Mouse (Mus musculus) lung, adult 2 months (tissue): ENCODE measurements around the gene C1qtnf9. TPM values are rescaled to one million over a fixed set of nuclear protein-coding genes. Genes with fewer than 3 reads are reported as not detected.
A peak's percentile ranks its signal among the peaks of the same experiment; 100 is the strongest.

Experiments
- DNase-seq: peaks from one replicate; pipeline ENCODE4 v3.0.0; 2022
- H3K4me1 ChIP-seq: fragments of 200-500 bp; 2 replicates; pipeline ENCODE4 v1.6.1; 2011; ENCODE audit warnings: low read length; ENCODE audit not compliant: control insufficient read depth, insufficient read depth
- H3K4me3 ChIP-seq: fragments of 200-500 bp; replicated peaks from 2 replicates; pipeline ENCODE3; 2011; ENCODE audit warnings: low read depth, mild to moderate bottlenecking, control low read depth, low read length; ENCODE audit errors: extremely low read depth
- CTCF ChIP-seq: fragments of 200-500 bp; IDR thresholded peaks from 2 replicates; pipeline ENCODE4 v1.5.1; 2011; ENCODE audit warnings: mild to moderate bottlenecking, low read length, control low read depth; ENCODE audit not compliant: insufficient read depth
- POLR2A ChIP-seq: fragments of 200-500 bp; IDR thresholded peaks from 2 replicates; pipeline ENCODE4 v1.6.1; 2011; ENCODE audit warnings: low read depth, mild to moderate bottlenecking, control low read depth, low read length, borderline replicate concordance; ENCODE audit errors: extremely low read depth
- WGBS: fragments of 180-500 bp; shearing (Covaris S2); methylation state at CpG from one replicate; pipeline ENCODE4 v1.1.7; 2018; 5-methylcytosine and 5-hydroxymethylcytosine counted together
- polyA plus RNA-seq: library from polyadenylated mRNA; depleted of rRNA; stranded (reverse); fragments of >200 nt; gene quantifications from 2 replicates; pipeline ENCODE4 v1.2.3, GENCODE M21; 2012

C1qtnf9 gene
- polyA plus RNA-seq, 1 experiment, result 2.0 TPM

DNA sequence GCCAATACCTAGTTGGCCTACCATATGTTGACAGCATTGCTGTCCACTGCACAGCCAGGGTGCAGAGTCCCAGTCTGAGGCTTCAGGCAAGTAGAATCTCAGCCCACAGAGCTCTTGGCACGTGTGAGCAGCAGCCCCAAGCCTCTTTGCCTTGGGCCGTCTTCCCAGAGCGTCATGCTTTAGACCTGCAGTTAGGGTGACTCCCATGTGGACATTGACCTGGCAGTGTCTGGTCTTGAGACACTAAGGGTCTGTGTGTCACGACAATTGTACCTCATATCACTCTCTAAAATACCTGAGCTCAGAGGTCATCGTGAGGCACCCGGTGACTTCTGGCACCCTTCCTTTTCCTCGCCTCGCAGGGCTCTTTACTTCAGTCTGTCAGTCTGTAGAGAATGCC is 8.8 kb upstream of the C1qtnf9 start:
- 91% methylated on average over 8 of the region's 8 CpGs for WGBS
- H3K4me1 ChIP-seq, result no peaks in the 10 kb centered on the region
- no peak for DNase-seq
- TF ChIP-seq CTCF, result no peak
- no peak for TF ChIP-seq POLR2A
- no peak overlapping the region for H3K4me3 ChIP-seq

DNA sequence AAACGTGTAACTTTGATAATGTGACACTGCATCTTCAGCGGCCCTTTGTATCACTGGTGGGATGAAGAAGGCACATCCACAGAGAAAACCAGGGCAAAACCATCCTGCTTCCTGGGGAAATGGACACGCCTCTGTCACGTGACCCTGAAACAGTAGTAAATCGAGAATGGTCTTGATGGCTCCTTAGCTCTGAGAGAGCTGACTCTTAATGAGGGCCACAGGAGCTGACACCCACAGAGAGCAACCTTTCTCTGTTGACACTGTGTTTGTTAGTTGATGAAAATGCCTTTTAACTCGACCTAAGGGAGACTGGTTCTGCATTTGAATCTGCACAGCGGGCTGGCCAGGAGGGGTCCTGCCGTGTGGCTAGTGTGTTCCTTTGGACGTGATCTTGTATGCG is 6.1 kb upstream of the C1qtnf9 start:
- H3K4me1 ChIP-seq, result peaks cover 10% of the 10 kb centered on the region
- no peak overlapping the region for H3K4me3 ChIP-seq
- DNase-seq, result no peak
- no peak for TF ChIP-seq POLR2A
- TF ChIP-seq CTCF, result no peak
- 75% methylated on average over 10 of the region's 10 CpGs for WGBS

DNA sequence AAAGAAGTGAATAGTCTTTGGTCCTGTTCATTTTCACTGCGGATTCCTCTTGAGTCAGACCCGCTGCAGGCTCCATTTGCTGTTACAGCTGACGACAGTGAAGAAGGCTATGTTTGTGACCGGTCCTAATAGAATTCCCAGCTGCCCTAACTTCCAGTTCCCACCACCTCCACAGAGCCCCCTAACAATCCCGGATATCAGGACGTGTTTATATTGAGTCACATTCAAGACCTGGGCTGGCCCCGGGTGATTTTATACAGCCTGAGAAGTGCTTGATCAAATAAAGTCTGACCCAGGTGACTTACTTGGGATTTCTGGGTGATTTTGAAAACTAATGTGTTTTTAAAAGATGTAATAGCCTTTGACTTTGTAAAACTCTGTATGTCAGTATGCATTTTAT is 5.2 kb upstream of the C1qtnf9 start:
- TF ChIP-seq CTCF (no peak), POLR2A (no peak)
- Histone ChIP-seq H3K4me3 (no peak overlapping the region), H3K4me1 (peaks cover 10% of the 10 kb centered on the region)
- WGBS, result 48% methylated on average over 7 of the region's 7 CpGs
- no peak for DNase-seq

DNA sequence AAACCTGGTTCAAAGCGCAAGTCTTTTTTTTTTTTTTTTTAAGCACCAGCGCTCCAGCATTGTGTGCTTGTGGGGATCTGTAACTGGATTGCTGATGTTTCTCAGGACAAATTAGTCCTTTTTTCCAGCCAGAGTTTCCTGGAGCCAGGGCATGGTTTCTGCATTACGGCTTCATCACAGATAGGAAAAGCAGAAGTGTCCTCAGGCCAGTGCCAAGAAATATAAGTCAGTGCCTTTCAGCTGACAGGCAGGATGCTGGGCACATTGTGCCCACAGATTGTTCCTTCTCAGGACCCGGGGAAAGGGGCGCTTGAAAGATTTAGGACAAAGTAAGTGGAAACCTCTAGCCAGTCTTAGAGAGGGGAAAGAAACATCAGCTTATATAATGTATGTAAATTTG is 4.2 kb upstream of the C1qtnf9 start:
- no peak for TF ChIP-seq POLR2A
- no peak for TF ChIP-seq CTCF
- H3K4me1 ChIP-seq, result peaks cover 16% of the 10 kb centered on the region
- no peak overlapping the region for H3K4me3 ChIP-seq
- 62% methylated on average over 5 of the region's 5 CpGs for WGBS
- no peak for DNase-seq

DNA sequence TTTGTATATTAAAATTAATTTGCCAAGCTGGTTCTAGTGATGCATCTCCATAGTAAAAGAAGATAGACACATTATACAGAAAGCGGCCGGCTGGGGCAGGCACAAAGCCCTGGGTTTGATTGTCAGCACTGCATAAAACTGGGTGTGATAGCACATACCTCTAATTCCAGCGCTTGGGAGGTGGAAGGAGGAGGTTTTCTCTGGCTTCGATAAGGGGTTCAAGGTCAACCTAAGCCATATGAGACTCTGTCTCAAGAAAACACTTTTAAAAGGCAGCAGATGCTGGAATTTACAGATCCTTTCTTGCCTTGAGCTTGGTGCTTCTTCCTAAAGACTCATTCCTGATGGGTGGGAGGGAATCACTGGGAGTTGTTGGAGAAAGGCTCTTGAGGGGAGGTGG is 3.4 kb upstream of the C1qtnf9 start:
- DNase-seq, result no peak
- Histone ChIP-seq H3K4me3 (no peak overlapping the region), H3K4me1 (peaks cover 16% of the 10 kb centered on the region)
- TF ChIP-seq CTCF (no peak), POLR2A (no peak)
- WGBS, result 75% methylated on average over 4 of the region's 4 CpGs

DNA sequence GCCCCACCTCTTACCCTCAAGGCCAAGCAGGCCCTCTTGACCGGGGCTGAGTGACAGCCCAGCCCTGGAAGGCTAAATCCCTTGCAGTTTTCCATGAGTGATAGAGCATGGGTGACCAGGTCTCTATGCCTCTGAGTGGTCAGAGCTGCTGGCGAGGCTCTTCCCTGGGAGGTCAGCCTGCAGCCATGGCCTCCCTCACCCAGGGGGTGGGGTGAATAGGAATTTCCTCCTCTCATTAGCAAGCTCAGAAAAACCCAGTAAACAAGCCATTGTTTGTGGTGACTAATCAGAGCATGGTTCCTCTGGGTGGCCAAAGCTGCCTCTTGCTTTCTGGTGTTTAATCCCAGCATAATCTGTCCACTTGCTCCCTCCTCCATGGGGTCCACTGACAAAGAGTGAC is 2.9 kb upstream of the C1qtnf9 start:
- DNase-seq, result no peak

DNA sequence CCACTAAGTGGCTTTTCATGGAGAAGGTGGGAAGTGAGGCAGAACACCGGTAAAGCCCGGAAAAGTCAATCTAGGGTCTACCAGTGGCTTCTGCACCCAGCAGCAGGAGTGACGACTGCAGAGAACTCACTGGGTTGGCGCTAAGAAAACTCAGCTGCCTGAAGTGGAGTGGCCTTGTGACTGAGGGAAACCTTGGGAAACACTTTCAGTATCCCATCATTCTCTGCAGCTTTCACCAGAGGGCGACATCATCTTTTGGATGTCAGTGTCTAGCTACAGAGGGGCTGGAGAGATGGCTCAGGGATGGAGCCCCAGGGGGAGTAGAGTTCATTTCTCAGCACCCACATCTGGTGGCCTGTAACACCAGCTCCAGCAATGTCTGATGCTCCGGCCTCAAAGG is 1.4 kb downstream of the C1qtnf9 start:
- 53% methylated on average over 6 of the region's 6 CpGs for WGBS
- no peak for TF ChIP-seq CTCF
- TF ChIP-seq POLR2A, result no peak
- DNase-seq, result no peak
- Histone ChIP-seq H3K4me3 (no peak overlapping the region), H3K4me1 (peaks cover 16% of the 10 kb centered on the region)

More for the DNA sequence above, 2.9 kb upstream of the C1qtnf9 start:
- no peak overlapping the region for H3K4me3 ChIP-seq
- WGBS, result 29% methylated on average over 2 of the region's 2 CpGs
- no peak for TF ChIP-seq CTCF
- 0 out of 2 replicates have a peak, but pooled peaks have one; percentile 11 for TF ChIP-seq POLR2A
- peaks cover 16% of the 10 kb centered on the region for H3K4me1 ChIP-seq

DNA sequence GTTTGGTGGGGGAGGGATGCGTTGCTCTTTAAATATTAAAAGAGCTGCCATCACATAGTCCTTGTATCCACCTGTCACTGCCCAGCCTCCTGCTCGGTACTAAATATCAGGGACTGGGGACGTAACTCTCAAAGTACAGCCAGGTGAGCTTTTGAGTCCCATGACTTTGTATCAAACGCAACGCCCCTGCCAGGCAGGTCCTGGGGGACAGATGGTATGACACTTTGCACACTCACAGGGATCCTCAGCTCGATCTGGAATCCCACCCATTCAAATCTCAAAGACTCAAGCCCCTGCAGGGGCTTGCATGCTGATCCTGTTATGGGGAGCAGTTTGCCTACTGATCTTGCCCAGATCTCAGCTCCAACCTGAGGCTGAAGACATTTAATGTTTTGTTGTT is 2.7 kb downstream of the C1qtnf9 start:
- 74% methylated on average over 6 of the region's 6 CpGs for WGBS
- H3K4me3 ChIP-seq, result no peak overlapping the region
- DNase-seq, result no peak
- peaks cover 7% of the 10 kb centered on the region for H3K4me1 ChIP-seq
- TF ChIP-seq CTCF (no peak), POLR2A (no peak)

DNA sequence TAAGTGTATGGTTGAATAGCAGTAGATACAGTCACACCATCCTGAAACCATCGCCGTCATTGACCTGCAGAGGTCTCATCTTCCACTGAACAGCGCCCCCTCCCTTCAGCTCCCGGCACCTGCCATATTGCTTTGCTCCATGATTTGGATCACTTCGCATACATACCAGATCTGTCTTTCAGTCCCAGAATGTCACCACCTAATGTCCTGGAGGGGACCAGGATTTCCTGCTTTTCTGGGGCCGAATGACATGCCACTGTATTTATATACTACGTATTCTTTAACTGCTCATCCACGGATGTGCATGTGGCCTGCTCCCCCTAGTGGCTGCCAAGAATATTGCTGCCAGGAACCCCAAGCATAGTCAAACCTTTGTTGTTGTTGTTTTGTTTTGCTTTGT is 3.1 kb downstream of the C1qtnf9 start:
- H3K4me1 ChIP-seq, result peaks cover 6% of the 10 kb centered on the region; the same call in 1 of the 2 replicates
- TF ChIP-seq CTCF (peak; percentile 83), POLR2A (no peak)
- DNase-seq, result peak; percentile 81
- H3K4me3 ChIP-seq, result peak overlapping the region; percentile 58
- 5% methylated on average over 8 of the region's 8 CpGs for WGBS

DNA sequence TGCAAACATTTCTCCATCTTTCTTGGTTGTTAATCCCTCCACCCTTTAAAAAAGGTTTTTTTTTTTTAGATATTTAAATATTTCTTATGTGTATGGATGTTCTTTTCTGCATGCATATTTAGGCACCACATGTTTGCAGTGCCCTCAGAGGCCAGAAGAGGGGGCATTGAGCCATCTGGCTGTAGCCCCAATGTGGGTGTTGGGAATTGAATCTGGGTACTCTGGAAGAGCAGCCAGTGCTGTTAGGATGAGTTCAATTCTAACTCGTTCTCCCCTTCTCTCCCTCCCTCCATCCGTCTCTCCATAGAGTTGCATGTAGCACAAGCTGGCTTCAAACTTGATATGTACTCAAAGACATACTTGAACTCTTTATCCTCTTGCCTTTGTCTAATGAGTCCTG is 5.5 kb downstream of the C1qtnf9 start:
- Histone ChIP-seq H3K4me3 (no peak overlapping the region), H3K4me1 (no peaks in the 10 kb centered on the region)
- 74% methylated on average over 2 of the region's 2 CpGs for WGBS
- DNase-seq, result no peak
- no peak for TF ChIP-seq CTCF
- TF ChIP-seq POLR2A, result no peak
